Mouse (Mus musculus) cerebellum, adult 2 months (tissue): Measurements from ENCODE around the gene Gab2.

Experiments used
- CTCF ChIP-seq: fragments of 200-500 bp; IDR thresholded peaks from 2 replicates; pipeline ENCODE4 v1.5.1; 2011; ENCODE audit warnings: low read depth, mild to moderate bottlenecking, control low read depth, low read length, moderate library complexity, borderline replicate concordance; ENCODE audit not compliant: insufficient read depth
- POLR2A ChIP-seq: fragments of 200-500 bp; IDR thresholded peaks from 2 replicates; pipeline ENCODE4 v1.6.1; 2011; ENCODE audit warnings: low read length, control low read depth, borderline replicate concordance; ENCODE audit not compliant: insufficient read depth

DNA sequence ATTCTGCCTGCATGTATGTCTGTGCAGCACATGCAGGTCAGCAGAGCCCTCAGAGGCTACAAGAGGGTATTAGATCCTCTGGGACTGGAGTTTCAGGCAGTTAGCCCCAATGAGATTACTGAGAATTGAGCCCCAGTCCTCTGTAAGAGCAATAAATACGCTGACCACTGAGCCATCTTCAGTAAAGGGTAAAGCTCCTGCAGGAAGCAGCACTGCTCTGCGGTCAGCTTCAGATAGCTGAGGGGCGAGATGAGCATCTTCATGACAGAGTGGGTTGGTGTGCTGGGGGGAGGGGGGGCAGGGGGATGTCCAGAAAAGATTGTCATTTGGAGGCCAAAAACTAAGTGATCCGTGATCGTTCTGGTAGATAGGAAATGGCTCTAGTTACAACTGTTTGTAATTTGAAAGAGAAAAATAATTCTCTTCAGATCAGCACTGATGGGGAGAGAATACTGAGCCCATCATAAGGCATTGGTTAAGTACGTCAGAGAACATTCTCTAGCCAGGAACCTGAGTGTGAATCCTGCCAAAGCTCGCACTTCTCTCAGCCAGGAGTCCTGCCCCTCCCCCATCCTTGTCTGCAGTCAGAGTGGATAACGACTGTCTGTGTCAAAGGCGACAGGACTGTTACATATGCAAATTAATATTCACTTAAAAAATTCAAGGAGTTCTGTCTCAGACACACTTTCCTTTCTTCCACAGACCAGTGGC, 264.9 kb downstream of the Gab2 start:
- TF ChIP-seq POLR2A (no peak), CTCF (no peak)
